Mouse (Mus musculus) lung, embryonic 15.5 days (tissue): ENCODE results near the gene Cdk5r1. TPM values are rescaled to one million over a fixed set of nuclear protein-coding genes. Genes with fewer than 3 reads are reported as not detected.

Source experiments
- ATAC-seq: fragments of 200-750 bp; cut with Nextera tagmentation; 2 replicates; pipeline ENCODE4 v1.8.0; 2017; ENCODE audit warnings: moderate number of reproducible peaks, borderline replicate concordance; ENCODE audit not compliant: low FRiP score, low TSS enrichment; ENCODE audit errors: extremely low read depth
- H3K27ac ChIP-seq: fragments of 300-500 bp; sonication (generic); 2 replicates; pipeline ENCODE4 v1.5.1; 2015; ENCODE audit warnings: moderate library complexity, mild to moderate bottlenecking, inconsistent platforms
- H3K27me3 ChIP-seq: fragments of 300-500 bp; sonication (generic); 2 replicates; pipeline ENCODE4 v1.6.1; 2015; ENCODE audit warnings: inconsistent platforms
- H3K36me3 ChIP-seq: fragments of 300-500 bp; sonication (generic); 2 replicates; pipeline ENCODE4 v1.6.1; 2015; ENCODE audit warnings: inconsistent platforms
- H3K4me1 ChIP-seq: fragments of 300-500 bp; sonication (generic); 2 replicates; pipeline ENCODE4 v1.6.1; 2015; ENCODE audit warnings: inconsistent platforms
- H3K4me2 ChIP-seq: fragments of 300-500 bp; sonication (generic); 2 replicates; pipeline ENCODE4 v1.6.1; 2015; ENCODE audit warnings: inconsistent platforms, mild to moderate bottlenecking, moderate library complexity
- H3K4me3 ChIP-seq: fragments of 300-500 bp; sonication (generic); 2 replicates; pipeline ENCODE4 v1.5.1; 2015; ENCODE audit warnings: mild to moderate bottlenecking, inconsistent platforms
- H3K9ac ChIP-seq: fragments of 300-500 bp; sonication (generic); 2 replicates; pipeline ENCODE4 v1.6.1; 2015; ENCODE audit warnings: inconsistent platforms
- H3K9me3 ChIP-seq: fragments of 300-500 bp; sonication (generic); 2 replicates; pipeline ENCODE4 v1.6.1; 2016; ENCODE audit warnings: inconsistent platforms
- WGBS: fragments of 180-500 bp; shearing (Covaris S2); methylation state at CpG from one replicate; pipeline ENCODE4 v1.1.7; 2015; 5-methylcytosine and 5-hydroxymethylcytosine counted together
- polyA plus RNA-seq: library from polyadenylated mRNA; unstranded; fragments of >200 nt; fragmentation: Nextera tagmentation; extraction: Ambion mirVana; gene quantifications from 2 replicates; pipeline ENCODE4 v1.2.1, GENCODE M21; 2015

The Cdk5r1 gene
- polyA plus RNA-seq, 1 experiment from 2014 or later, result 1.2 TPM

DNA sequence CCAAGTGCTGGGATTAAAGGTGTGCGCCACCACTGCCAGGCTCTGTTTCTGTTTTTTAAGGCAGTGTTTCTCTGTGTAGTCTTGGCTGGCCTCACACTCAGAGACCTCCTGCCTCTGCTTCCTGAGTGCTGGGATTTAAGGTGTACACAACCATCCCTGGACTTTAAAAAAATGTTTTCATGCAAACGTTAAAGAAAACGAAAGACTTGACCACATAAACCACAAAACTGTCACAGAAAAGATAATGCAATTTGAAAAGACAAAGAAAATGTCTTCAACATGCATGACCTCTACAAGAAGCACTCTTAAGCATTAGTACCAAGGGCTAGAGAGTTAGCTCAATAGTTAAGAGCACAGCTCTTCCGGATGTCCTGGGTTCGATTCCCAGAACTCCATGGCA, 47.4 kb downstream of the Cdk5r1 start:
- H3K4me2 ChIP-seq, result no peak overlapping the region
- 86% methylated on average over 5 of the region's 5 CpGs for WGBS
- H3K4me1 ChIP-seq, result peaks cover 7% of the 10 kb centered on the region
- no peak overlapping the region for H3K9ac ChIP-seq
- no peaks in the 10 kb centered on the region for H3K27me3 ChIP-seq
- no peak for ATAC-seq
- no peak overlapping the region for H3K4me3 ChIP-seq
- H3K36me3 ChIP-seq, result no peaks in the 10 kb centered on the region
- H3K27ac ChIP-seq, result no peak overlapping the region
- H3K9me3 ChIP-seq, result no peaks in the 10 kb centered on the region

DNA sequence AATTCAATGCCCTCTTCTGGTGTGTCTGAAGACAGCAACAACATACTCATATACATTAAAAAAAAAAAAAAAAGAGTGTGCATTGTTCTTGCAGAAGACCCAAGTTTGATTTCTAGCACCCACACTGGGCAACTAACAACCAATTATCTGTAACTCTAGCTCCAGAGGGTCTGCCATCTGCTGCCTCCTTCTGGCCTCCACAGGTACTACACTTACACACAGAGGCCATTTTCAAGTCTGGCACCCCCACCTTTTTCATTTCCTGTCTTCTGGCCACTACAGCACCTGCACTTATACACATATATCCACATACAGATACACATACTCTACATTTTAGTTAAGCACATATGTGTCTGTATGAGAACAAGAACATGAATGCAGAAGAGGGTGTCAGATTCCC, 50.9 kb downstream of the Cdk5r1 start:
- Histone ChIP-seq H3K36me3 (no peaks in the 10 kb centered on the region), H3K27ac (no peak overlapping the region), H3K4me2 (no peak overlapping the region), H3K4me1 (peaks cover 6% of the 10 kb centered on the region), H3K27me3 (no peaks in the 10 kb centered on the region), H3K9ac (no peak overlapping the region), H3K4me3 (no peak overlapping the region), H3K9me3 (no peaks in the 10 kb centered on the region)
- ATAC-seq, result no peak

DNA sequence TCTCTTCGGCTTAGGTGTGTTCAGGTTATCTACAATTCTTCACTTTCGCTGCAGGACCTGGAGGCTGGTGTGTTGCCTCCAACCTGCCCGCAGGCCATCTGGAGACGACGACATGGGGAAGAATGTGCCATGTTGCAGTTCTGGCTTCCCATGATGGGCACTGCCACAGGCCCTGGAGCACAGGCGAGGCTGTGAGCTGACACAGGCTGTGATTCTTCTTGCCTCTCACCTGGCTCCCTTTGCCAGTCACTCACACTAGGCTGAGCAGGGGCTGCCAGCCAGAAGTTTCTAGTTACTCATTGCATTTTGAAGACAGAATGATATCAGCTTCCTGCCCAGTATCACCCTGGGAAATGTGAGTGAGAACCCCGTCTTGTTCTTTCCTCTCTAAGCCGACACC, 52.3 kb downstream of the Cdk5r1 start:
- H3K36me3 ChIP-seq, result no peaks in the 10 kb centered on the region
- ATAC-seq, result no peak
- H3K27ac ChIP-seq, result no peak overlapping the region
- 78% methylated on average over 8 of the region's 8 CpGs for WGBS
- H3K4me3 ChIP-seq, result no peak overlapping the region
- H3K4me1 ChIP-seq, result no peaks in the 10 kb centered on the region
- no peak overlapping the region for H3K4me2 ChIP-seq
- H3K27me3 ChIP-seq, result no peaks in the 10 kb centered on the region
- no peak overlapping the region for H3K9ac ChIP-seq
- no peaks in the 10 kb centered on the region for H3K9me3 ChIP-seq

Other genes starting within 250 kb of the Cdk5r1 start
- 1.5 and 2.4 TPM in 2 replicates for gene Rhbdl3, start 176.1 kb upstream of the Cdk5r1 start, polyA plus RNA-seq
- 16.8 and 18.2 TPM in 2 replicates for gene 5730455P16Rik, start 99.0 kb upstream of the Cdk5r1 start, polyA plus RNA-seq
- 218 and 226 TPM in 2 replicates for gene Zfp207, start 93.7 kb upstream of the Cdk5r1 start, polyA plus RNA-seq
- 300 and 311 TPM in 2 replicates for gene Psmd11, start 48.4 kb upstream of the Cdk5r1 start, polyA plus RNA-seq